In the genomic region with DNA sequence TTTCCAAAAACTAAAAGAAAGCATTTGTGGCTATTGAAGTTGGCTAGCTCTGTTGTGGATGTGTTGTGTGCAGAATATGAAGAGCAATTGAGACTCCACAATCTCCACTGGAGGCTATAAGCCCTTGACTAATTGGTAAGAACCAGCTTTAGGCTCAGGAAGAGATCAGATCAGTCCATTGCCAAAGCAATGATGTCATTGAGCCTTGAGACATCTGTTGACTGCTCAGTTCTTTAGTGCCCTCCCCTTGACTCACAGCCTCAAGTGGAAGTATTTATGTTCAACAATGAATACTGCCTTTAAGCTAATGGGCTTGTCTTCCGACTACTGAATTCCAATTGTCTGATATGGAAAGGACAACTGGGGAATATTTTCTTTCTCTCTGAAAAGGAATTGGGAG, we compare ENCODE assay signal across 25 mouse cellular contexts.
DNase-seq lines count a peak whose midpoint lies in the region; ATAC-seq lines count a peak whose summit lies in the region.
"Had no signal": no experiment of that assay in that cellular context is flagged by ENCODE, and none has a peak within 500 bp of the region (broad histone marks: within the 10 kb centered on the region; RNA-seq: fewer than 3 reads in every experiment).

No protein-coding gene starts in this region.

- peaks cover 6% of the 10 kb centered on the region; the same call in 1 of the 2 replicates for H3K4me1 ChIP-seq in forebrain, embryonic 15.5 days
- peaks cover 3% of the 10 kb centered on the region for H3K4me1 ChIP-seq in forebrain, embryonic 10.5 days
- H3K4me1 ChIP-seq: embryonic facial prominence, embryonic 15.5 days; hindbrain, embryonic 15.5 days; intestine, embryonic 15.5 days; liver, embryonic 13.5 days; midbrain, embryonic 12.5 days; neural tube, embryonic 12.5 days had no signal

- no peaks in the 10 kb centered on the region for H3K9me3 ChIP-seq in forebrain, embryonic 15.5 days
- no peaks in the 10 kb centered on the region for H3K9me3 ChIP-seq in forebrain, embryonic 10.5 days
- H3K9me3 ChIP-seq: embryonic facial prominence, embryonic 15.5 days; hindbrain, embryonic 15.5 days; intestine, embryonic 15.5 days; liver, embryonic 13.5 days; midbrain, embryonic 12.5 days; neural tube, embryonic 12.5 days had no signal

- no peaks in the 10 kb centered on the region for H3K27me3 ChIP-seq in forebrain, embryonic 15.5 days
- no peaks in the 10 kb centered on the region for H3K27me3 ChIP-seq in forebrain, embryonic 10.5 days (ENCODE audit: poor library complexity, severe bottlenecking)
- H3K27me3 ChIP-seq: CH12.LX; embryonic facial prominence, embryonic 15.5 days; hindbrain, embryonic 15.5 days; intestine, embryonic 15.5 days; liver, embryonic 13.5 days; midbrain, embryonic 12.5 days; neural tube, embryonic 12.5 days had no signal

- no peak overlapping the region for H3K9ac ChIP-seq in forebrain, embryonic 15.5 days (replicated peaks)
- H3K9ac ChIP-seq: embryonic facial prominence, embryonic 15.5 days; hindbrain, embryonic 15.5 days; intestine, embryonic 15.5 days; liver, embryonic 13.5 days; midbrain, embryonic 12.5 days; neural tube, embryonic 12.5 days had no signal

- intact Hi-C loops in heart, postnatal 36 days (cut with DNase I) = no loop called here

- no peaks in the 10 kb centered on the region for H3K36me3 ChIP-seq in forebrain, embryonic 15.5 days
- H3K36me3 ChIP-seq in forebrain, embryonic 10.5 days (replicated peaks) = no peaks in the 10 kb centered on the region
- H3K36me3 ChIP-seq: embryonic facial prominence, embryonic 15.5 days; hindbrain, embryonic 15.5 days; intestine, embryonic 15.5 days; liver, embryonic 13.5 days; midbrain, embryonic 12.5 days; neural tube, embryonic 12.5 days had no signal

- no peak overlapping the region for H3K27ac ChIP-seq in forebrain, embryonic 15.5 days (replicated peaks)
- H3K27ac ChIP-seq in forebrain, embryonic 10.5 days = no peak overlapping the region
- H3K27ac ChIP-seq: embryonic facial prominence, embryonic 15.5 days; heart, adult 2 months; hindbrain, embryonic 15.5 days; intestine, embryonic 15.5 days; liver, embryonic 13.5 days; midbrain, embryonic 12.5 days; neural tube, embryonic 12.5 days had no signal

- ATAC-seq in forebrain, embryonic 15.5 days (replicated peaks) = 0 out of 2 replicates have a peak, but pooled peaks have one; percentile 31
- ATAC-seq: activated CD4-positive, CD25-positive, alpha-beta regulatory T cell, adult 4 months; intestine, embryonic 15.5 days had no signal

- WGBS in forebrain, embryonic 15.5 days = 43% methylated on average over 1 of the region's 1 CpGs
- WGBS in forebrain, embryonic 10.5 days = 72% methylated on average over 1 of the region's 1 CpGs

- peak; percentile 44 for DNase-seq in adrenal gland, adult 2 months
- no peak for DNase-seq in adrenal gland, postnatal 4 days (ENCODE audit: low spot score in 2 of 2)
- no peak for DNase-seq in forebrain, embryonic 10.5 days (ENCODE audit: extremely low spot score, low spot score)
- peak; percentile 19 for DNase-seq in ES-CJ7 (ENCODE audit: low read depth, low spot score)
- peak; percentile 41 for DNase-seq in gonadal fat pad, adult 2 months (ENCODE audit: low read depth)
- DNase-seq in heart, postnatal 36 days = no peak
- DNase-seq in B cell, adult 2 months = no peak
- DNase-seq: cerebellum, adult 11 months; cerebellum, postnatal 14 days; gastrocnemius, postnatal 10 days; heart, adult 2 months; heart, postnatal 4 days; kidney, adult 9 months; kidney, postnatal 25 days; liver, embryonic 13.5 days; lung, postnatal 10 days; thymus, postnatal 14 days had no signal

- H3K4me3 ChIP-seq in forebrain, embryonic 15.5 days = no peak overlapping the region
- H3K4me3 ChIP-seq in forebrain, embryonic 10.5 days = no peak overlapping the region
- H3K4me3 ChIP-seq: embryonic facial prominence, embryonic 15.5 days; heart, adult 2 months; hindbrain, embryonic 15.5 days; intestine, embryonic 15.5 days; liver, embryonic 13.5 days; midbrain, embryonic 12.5 days; neural tube, embryonic 12.5 days had no signal

- no peak overlapping the region for H3K4me2 ChIP-seq in forebrain, embryonic 15.5 days (replicated peaks)
- H3K4me2 ChIP-seq: embryonic facial prominence, embryonic 15.5 days; hindbrain, embryonic 15.5 days; intestine, embryonic 15.5 days; liver, embryonic 13.5 days; midbrain, embryonic 12.5 days; neural tube, embryonic 12.5 days had no signal

Comparison
In these comparisons a context has a peak if more than half of its experiments do, and no peak if none do; other contexts are left out.
1. DNase-seq: peak in adrenal gland, adult 2 months (single experiment), ES-CJ7 (single experiment) and gonadal fat pad, adult 2 months (single experiment); none in adrenal gland, postnatal 4 days (0 of 2), forebrain, embryonic 10.5 days (single experiment), heart, postnatal 36 days (0 of 2) and B cell, adult 2 months (0 of 2).